Mouse (Mus musculus) lung, embryonic 16.5 days (tissue): ENCODE measurements around the gene Nit1. TPM values are rescaled to one million over a fixed set of nuclear protein-coding genes. Genes with fewer than 3 reads are reported as not detected.
"Not testable (repeated sequence)": the region's sequence is repeated elsewhere in the genome, so short reads cannot be mapped to it uniquely, and the experiment has no call there.

ENCODE experiments used
- ATAC-seq: fragments of 200-750 bp; cut with Nextera tagmentation; 2 replicates; pipeline ENCODE4 v1.8.0; 2017; ENCODE audit warnings: low read depth, mild to moderate bottlenecking, moderate library complexity
- H3K27ac ChIP-seq: fragments of 300-500 bp; sonication (generic); 2 replicates; pipeline ENCODE4 v1.5.1; 2014; ENCODE audit warnings: mild to moderate bottlenecking, control low read depth, low read length
- H3K27me3 ChIP-seq: fragments of 300-500 bp; sonication (generic); 2 replicates; pipeline ENCODE4 v1.6.1; 2014; ENCODE audit warnings: low read depth, low read length, mixed read lengths; ENCODE audit not compliant: control insufficient read depth, insufficient read depth
- H3K36me3 ChIP-seq: fragments of 300-500 bp; sonication (generic); 2 replicates; pipeline ENCODE4 v1.6.1; 2014; ENCODE audit warnings: low read length; ENCODE audit not compliant: control insufficient read depth, insufficient read depth
- H3K4me1 ChIP-seq: fragments of 300-500 bp; sonication (generic); replicated peaks from 2 replicates; pipeline ENCODE4 v1.6.1; 2014; ENCODE audit warnings: low read length, mixed read lengths; ENCODE audit not compliant: control insufficient read depth, insufficient read depth
- H3K4me2 ChIP-seq: fragments of 300-500 bp; sonication (generic); 2 replicates; pipeline ENCODE4 v1.6.1; 2014; ENCODE audit warnings: low read depth, low read length, control low read depth
- H3K4me3 ChIP-seq: fragments of 300-500 bp; sonication (generic); 2 replicates; pipeline ENCODE4 v1.5.1; 2014; ENCODE audit warnings: mild to moderate bottlenecking, low read length, control low read depth
- H3K9ac ChIP-seq: fragments of 300-500 bp; sonication (generic); 2 replicates; pipeline ENCODE4 v1.6.1; 2014; ENCODE audit warnings: low read length, control low read depth
- H3K9me3 ChIP-seq: fragments of 300-500 bp; sonication (generic); 2 replicates; pipeline ENCODE4 v1.6.1; 2016; ENCODE audit warnings: low read length; ENCODE audit not compliant: control insufficient read depth
- WGBS: fragments of 180-500 bp; shearing (Covaris S2); extraction: QIAGEN DNeasy Blood & Tissue Kit; methylation state at CpG from one replicate; pipeline ENCODE4 v1.1.7; 2014; 5-methylcytosine and 5-hydroxymethylcytosine counted together
- polyA plus RNA-seq: library from polyadenylated mRNA; unstranded; fragments of >200 nt; fragmentation: Nextera tagmentation; extraction: Ambion mirVana; gene quantifications from 2 replicates; pipeline ENCODE4 v1.2.1, GENCODE M21; 2015

Nit1 gene
- polyA plus RNA-seq, 1 experiment from 2014 or later = 43.5 TPM

DNA sequence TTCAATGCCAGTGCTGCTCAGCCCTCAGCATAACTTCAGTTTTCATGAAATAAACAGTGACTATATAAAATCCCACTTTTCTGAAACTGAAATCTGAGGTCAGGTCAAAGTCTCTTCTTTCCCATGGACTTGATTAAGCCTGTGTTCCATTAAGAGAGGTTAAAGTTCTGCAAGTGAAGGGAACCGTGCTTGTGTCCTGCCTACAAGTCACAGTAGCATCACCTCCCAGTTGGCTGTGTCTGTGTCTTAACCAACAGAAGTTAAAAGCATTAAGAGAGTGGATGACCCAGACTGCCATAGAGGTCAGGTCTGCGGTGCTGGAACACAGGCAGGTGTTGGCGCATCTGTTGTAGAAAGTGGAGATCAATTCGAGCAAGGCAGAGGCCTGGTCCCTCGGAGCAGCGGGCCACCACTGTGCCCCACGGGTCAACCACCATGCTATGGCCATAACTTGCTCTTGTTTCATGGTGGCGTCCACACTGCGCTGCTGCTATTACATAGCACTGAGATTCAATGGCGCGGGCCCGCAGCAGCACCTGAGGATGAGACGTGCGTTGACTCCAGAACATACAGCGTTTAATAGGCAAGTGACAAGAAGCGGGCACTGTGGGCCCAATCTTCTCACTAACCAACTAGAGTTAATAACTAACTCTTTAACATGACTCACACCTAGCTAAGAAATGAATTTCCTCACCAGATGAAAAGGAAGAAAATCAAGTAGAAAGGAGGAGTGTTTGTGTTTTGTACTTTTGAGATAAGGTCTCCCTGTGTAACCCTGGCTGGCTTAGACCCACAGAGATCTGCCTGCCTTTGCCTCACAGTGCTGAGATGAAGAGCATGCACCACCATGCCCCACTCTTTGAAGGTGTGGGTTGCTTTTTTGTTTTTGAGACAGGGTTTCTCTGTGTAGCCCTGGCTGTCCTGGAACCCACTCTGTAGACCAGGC is 2.9 kb downstream of the Nit1 start:
- Histone ChIP-seq H3K4me2 (no peak overlapping the region), H3K27me3 (no peaks in the 10 kb centered on the region), H3K4me3 (no peak overlapping the region), H3K27ac (no peak overlapping the region), H3K9me3 (peaks cover 4% of the 10 kb centered on the region; the same call in 1 of the 2 replicates), H3K4me1 (peaks cover 11% of the 10 kb centered on the region), H3K36me3 (peaks cover 29% of the 10 kb centered on the region), H3K9ac (no peak overlapping the region)
- WGBS = 84% methylated on average over 16 of the region's 16 CpGs
- no peak for ATAC-seq

DNA sequence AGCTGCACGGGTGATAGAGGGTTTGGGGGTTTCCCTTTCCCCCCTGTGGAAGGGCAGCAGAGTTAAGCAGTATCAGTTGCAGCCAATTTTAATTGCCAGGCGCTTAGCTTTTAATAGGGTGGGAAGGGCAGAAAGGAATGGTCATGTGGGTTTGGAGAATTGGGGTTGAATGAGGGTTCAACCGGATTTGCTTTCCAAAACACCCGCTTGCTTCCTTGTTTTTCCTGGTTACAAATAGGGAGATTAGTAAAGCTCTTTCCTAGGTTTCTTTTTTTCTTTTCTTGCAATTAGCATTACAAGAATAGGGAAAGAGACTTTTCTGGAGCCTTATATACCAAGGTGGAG is 15.3 kb downstream of the Nit1 start:
- 0% methylated on average over 4 of the region's 4 CpGs for WGBS
- peaks cover 23% of the 10 kb centered on the region for H3K4me1 ChIP-seq
- peak overlapping the region; percentile 99 for H3K9ac ChIP-seq
- H3K4me2 ChIP-seq = peak overlapping the region; percentile 73
- H3K4me3 ChIP-seq = peak overlapping the region; percentile 91
- peak overlapping the region; percentile 100 for H3K27ac ChIP-seq
- no peak for ATAC-seq
- H3K36me3 ChIP-seq = no peaks in the 10 kb centered on the region; the same call in 1 of the 2 replicates
- H3K9me3 ChIP-seq = no peaks in the 10 kb centered on the region
- H3K27me3 ChIP-seq = no peaks in the 10 kb centered on the region

- peak; percentile 95 for ATAC-seq
- Histone ChIP-seq H3K36me3 (no peaks in the 10 kb centered on the region; the same call in 1 of the 2 replicates), H3K4me2 (peak overlapping the region; percentile 73), H3K27me3 (no peaks in the 10 kb centered on the region), H3K27ac (peak overlapping the region; percentile 100), H3K4me1 (peaks cover 23% of the 10 kb centered on the region), H3K9me3 (no peaks in the 10 kb centered on the region), H3K9ac (peak overlapping the region; percentile 99), H3K4me3 (peak overlapping the region; percentile 91)
- under 1% methylated on average over 39 of the region's 61 CpGs for WGBS
These were observed 15.8 kb downstream of the Nit1 start for GRCm38 (mm10) chr1:171329433-171330215.

GRCm38 (mm10) chr1:171328839-171329432 is 16.5 kb downstream of the Nit1 start, which contains the start of gene Dedd:
TSS of gene Dedd (plus strand) at chr1:171329145.
- H3K4me1 ChIP-seq = peaks cover 23% of the 10 kb centered on the region
- peak; percentile 96 for ATAC-seq

GRCm38 (mm10) chr1:171328244-171328643 is 17.2 kb downstream of the Nit1 start:
- peak overlapping the region; percentile 91 for H3K4me3 ChIP-seq
- H3K4me1 ChIP-seq = peaks cover 23% of the 10 kb centered on the region
- H3K27ac ChIP-seq = peak overlapping the region; percentile 100
- H3K27me3 ChIP-seq = no peaks in the 10 kb centered on the region
- H3K36me3 ChIP-seq = no peaks in the 10 kb centered on the region; the same call in 1 of the 2 replicates
- no peaks in the 10 kb centered on the region for H3K9me3 ChIP-seq
- no peak for ATAC-seq
- 15% methylated on average over 9 of the region's 9 CpGs for WGBS
- peak overlapping the region; percentile 70 for H3K4me2 ChIP-seq
- peak overlapping the region; percentile 99 for H3K9ac ChIP-seq

More at GRCm38 (mm10) chr1:171328839-171329432, 16.5 kb downstream of the Nit1 start, which contains the start of gene Dedd:
- Histone ChIP-seq H3K9ac (peak within 1 kb of the TSS; percentile 99), H3K9me3 (no peaks in the 10 kb centered on the region), H3K27ac (peak within 1 kb of the TSS; percentile 100), H3K36me3 (no peaks in the 10 kb centered on the region; the same call in 1 of the 2 replicates), H3K4me2 (peak within 1 kb of the TSS; percentile 73), H3K27me3 (no peaks in the 10 kb centered on the region), H3K4me3 (peak within 1 kb of the TSS; percentile 91)
- under 1% methylated on average over 43 of the region's 48 CpGs for WGBS

GRCm38 (mm10) chr1:171326588-171326987 is 18.9 kb downstream of the Nit1 start:
- not testable (repeated sequence) for H3K27me3 ChIP-seq, H3K9me3 ChIP-seq, H3K27ac ChIP-seq, H3K4me2 ChIP-seq, H3K4me3 ChIP-seq, ATAC-seq, H3K36me3 ChIP-seq, H3K9ac ChIP-seq
- peaks cover 23% of the 10 kb centered on the region for H3K4me1 ChIP-seq
- WGBS = 74% methylated on average over 4 of the region's 4 CpGs

- no peak for ATAC-seq
- Histone ChIP-seq H3K36me3 (no peaks in the 10 kb centered on the region), H3K27me3 (no peaks in the 10 kb centered on the region), H3K4me3 (no peak overlapping the region), H3K9ac (no peak overlapping the region), H3K4me1 (peaks cover 13% of the 10 kb centered on the region), H3K4me2 (no peak overlapping the region), H3K27ac (no peak overlapping the region), H3K9me3 (no peaks in the 10 kb centered on the region)
- WGBS = 79% methylated on average over 2 of the region's 2 CpGs
These were observed 19.9 kb downstream of the Nit1 start for GRCm38 (mm10) chr1:171325571-171325970.

GRCm38 (mm10) chr1:171322012-171322411 is 23.4 kb downstream of the Nit1 start:
- no peak overlapping the region for H3K27ac ChIP-seq
- no peak overlapping the region for H3K4me2 ChIP-seq
- H3K4me1 ChIP-seq = peaks cover 2% of the 10 kb centered on the region; the same call in 1 of the 2 replicates
- ATAC-seq = no peak
- H3K9me3 ChIP-seq = no peaks in the 10 kb centered on the region
- H3K36me3 ChIP-seq = no peaks in the 10 kb centered on the region
- no peaks in the 10 kb centered on the region for H3K27me3 ChIP-seq
- H3K4me3 ChIP-seq = no peak overlapping the region
- H3K9ac ChIP-seq = no peak overlapping the region
- 90% methylated on average over 1 of the region's 1 CpGs for WGBS
